Mouse (Mus musculus) heart, embryonic 10.5 days (tissue): Measurements from ENCODE around the gene 6030408B16Rik. TPM values are rescaled to one million over a fixed set of nuclear protein-coding genes. Genes with fewer than 3 reads are reported as not detected.
A peak's percentile ranks its signal among the peaks of the same experiment; 100 is the strongest.

Experiments
- DNase-seq: peaks from one replicate; pipeline ENCODE4 v3.0.0-alpha.2; 2017; ENCODE audit warnings: low spot score
- H3K27ac ChIP-seq: fragments of 300-500 bp; sonication (generic); 2 replicates; pipeline ENCODE4 v1.5.1; 2016; ENCODE audit warnings: mild to moderate bottlenecking
- H3K27me3 ChIP-seq: fragments of 300-500 bp; sonication (generic); 2 replicates; pipeline ENCODE4 v1.6.1; 2016; ENCODE audit warnings: mild to moderate bottlenecking; ENCODE audit not compliant: poor library complexity, insufficient read depth, severe bottlenecking
- H3K36me3 ChIP-seq: fragments of 300-500 bp; sonication (generic); 2 replicates; pipeline ENCODE4 v1.6.1; 2016; ENCODE audit warnings: mild to moderate bottlenecking, moderate library complexity
- H3K4me1 ChIP-seq: fragments of 300-500 bp; sonication (generic); 2 replicates; pipeline ENCODE4 v1.6.1; 2016; ENCODE audit warnings: mild to moderate bottlenecking
- H3K4me3 ChIP-seq: fragments of 300-500 bp; sonication (generic); 2 replicates; pipeline ENCODE4 v1.5.1; 2016; ENCODE audit warnings: mild to moderate bottlenecking, moderate library complexity
- H3K9me3 ChIP-seq: fragments of 300-500 bp; sonication (generic); 2 replicates; pipeline ENCODE4 v1.6.1; 2016; ENCODE audit warnings: mild to moderate bottlenecking, moderate library complexity
- WGBS: fragments of 180-500 bp; shearing (Covaris S2); methylation state at CpG from one replicate; pipeline ENCODE4 v1.1.7; 2016; 5-methylcytosine and 5-hydroxymethylcytosine counted together
- polyA plus RNA-seq: library from polyadenylated mRNA; unstranded; fragments of >200 nt; fragmentation: Nextera tagmentation; extraction: Ambion mirVana; gene quantifications from 2 replicates; pipeline ENCODE4 v1.2.1, GENCODE M21; 2016

Gene 6030408B16Rik
- polyA plus RNA-seq, 1 experiment from 2014 or later: 1.8 TPM

GRCm38 (mm10) chr15:101256463-101257206, 36.4 kb upstream of the 6030408B16Rik start:
- Histone ChIP-seq H3K4me1 (peaks cover 64% of the 10 kb centered on the region), H3K36me3 (0 out of 2 replicates have a peak, but pooled peaks cover 8% of the 10 kb centered on the region), H3K27ac (peak overlapping the region; percentile 36), H3K9me3 (no peaks in the 10 kb centered on the region), H3K27me3 (no peaks in the 10 kb centered on the region), H3K4me3 (no peak overlapping the region)
- no peak for DNase-seq
- 67% methylated on average over 14 of the region's 14 CpGs for whole genome bisulfite sequencing

GRCm38 (mm10) chr15:101258420-101258819, 34.6 kb upstream of the 6030408B16Rik start:
- 0 out of 2 replicates have a peak overlapping the region, but pooled peaks have one; percentile 52 for H3K27ac ChIP-seq
- H3K4me3 ChIP-seq: no peak overlapping the region
- H3K4me1 ChIP-seq: peaks cover 74% of the 10 kb centered on the region
- H3K9me3 ChIP-seq: no peaks in the 10 kb centered on the region
- 85% methylated on average over 11 of the region's 11 CpGs for WGBS
- H3K27me3 ChIP-seq: no peaks in the 10 kb centered on the region
- no peak for DNase-seq
- 0 out of 2 replicates have a peak, but pooled peaks cover 8% of the 10 kb centered on the region for H3K36me3 ChIP-seq

GRCm38 (mm10) chr15:101259922-101260321, 33.1 kb upstream of the 6030408B16Rik start:
- peak overlapping the region; percentile 85 for H3K27ac ChIP-seq

GRCm38 (mm10) chr15:101260387-101260786, 32.6 kb upstream of the 6030408B16Rik start:
- peak overlapping the region; percentile 85 for H3K27ac ChIP-seq
- no peaks in the 10 kb centered on the region for H3K27me3 ChIP-seq
- no peaks in the 10 kb centered on the region for H3K9me3 ChIP-seq
- WGBS: 41% methylated on average over 10 of the region's 10 CpGs
- 0 out of 2 replicates have a peak, but pooled peaks cover 8% of the 10 kb centered on the region for H3K36me3 ChIP-seq
- DNase-seq: no peak
- peaks cover 67% of the 10 kb centered on the region for H3K4me1 ChIP-seq
- no peak overlapping the region for H3K4me3 ChIP-seq

More at GRCm38 (mm10) chr15:101259922-101260321, 33.1 kb upstream of the 6030408B16Rik start:
- Histone ChIP-seq H3K4me1 (peaks cover 66% of the 10 kb centered on the region), H3K4me3 (no peak overlapping the region), H3K9me3 (no peaks in the 10 kb centered on the region), H3K36me3 (0 out of 2 replicates have a peak, but pooled peaks cover 8% of the 10 kb centered on the region), H3K27me3 (no peaks in the 10 kb centered on the region)
- 72% methylated on average over 3 of the region's 3 CpGs for WGBS
- no peak for DNase-seq

GRCm38 (mm10) chr15:101260874-101261622, 32.0 kb upstream of the 6030408B16Rik start:
- Histone ChIP-seq H3K4me3 (peak overlapping the region; percentile 19; the same call in 1 of the 2 replicates), H3K4me1 (peaks cover 67% of the 10 kb centered on the region), H3K27me3 (0 out of 2 replicates have a peak, but pooled peaks cover 2% of the 10 kb centered on the region), H3K9me3 (no peaks in the 10 kb centered on the region), H3K27ac (peak overlapping the region; percentile 85), H3K36me3 (0 out of 2 replicates have a peak, but pooled peaks cover 8% of the 10 kb centered on the region)
- no peak for DNase-seq
- 18% methylated on average over 13 of the region's 13 CpGs for WGBS

- Histone ChIP-seq H3K9me3 (no peaks in the 10 kb centered on the region), H3K36me3 (0 out of 2 replicates have a peak, but pooled peaks cover 8% of the 10 kb centered on the region), H3K4me3 (no peak overlapping the region), H3K27me3 (0 out of 2 replicates have a peak, but pooled peaks cover 5% of the 10 kb centered on the region), H3K27ac (peak overlapping the region; percentile 85), H3K4me1 (peaks cover 69% of the 10 kb centered on the region)
- DNase-seq: no peak
- 53% methylated on average over 5 of the region's 5 CpGs for WGBS
Measured at GRCm38 (mm10) chr15:101262502-101262901, 30.5 kb upstream of the 6030408B16Rik start.

- Histone ChIP-seq H3K9me3 (no peaks in the 10 kb centered on the region), H3K4me1 (peaks cover 68% of the 10 kb centered on the region), H3K27me3 (peaks cover 16% of the 10 kb centered on the region; the same call in 1 of the 2 replicates), H3K27ac (peak overlapping the region; percentile 95), H3K4me3 (peak overlapping the region; percentile 66), H3K36me3 (peaks cover 18% of the 10 kb centered on the region)
- WGBS: under 1% methylated on average over 57 of the region's 57 CpGs
- peak; percentile 95 for DNase-seq
Measured at GRCm38 (mm10) chr15:101266132-101266963, 26.7 kb upstream of the 6030408B16Rik start.

GRCm38 (mm10) chr15:101267053-101268032, 25.7 kb upstream of the 6030408B16Rik start:
- Histone ChIP-seq H3K27ac (peak overlapping the region; percentile 95), H3K4me3 (peak overlapping the region; percentile 66), H3K27me3 (peaks cover 16% of the 10 kb centered on the region; the same call in 1 of the 2 replicates), H3K36me3 (peaks cover 28% of the 10 kb centered on the region), H3K9me3 (no peaks in the 10 kb centered on the region), H3K4me1 (peaks cover 58% of the 10 kb centered on the region)
- no peak for DNase-seq
- WGBS: 2% methylated on average over 25 of the region's 25 CpGs

- DNase-seq: no peak
- 86% methylated on average over 29 of the region's 29 CpGs for WGBS
- H3K36me3 ChIP-seq: peaks cover 49% of the 10 kb centered on the region
Measured at GRCm38 (mm10) chr15:101270101-101270820, 22.8 kb upstream of the 6030408B16Rik start.

GRCm38 (mm10) chr15:101271107-101271506, 21.9 kb upstream of the 6030408B16Rik start:
- no peak overlapping the region for H3K27ac ChIP-seq
- WGBS: 87% methylated on average over 3 of the region's 3 CpGs
- H3K4me3 ChIP-seq: no peak overlapping the region
- no peak for DNase-seq
- no peaks in the 10 kb centered on the region for H3K9me3 ChIP-seq
- H3K27me3 ChIP-seq: peaks cover 14% of the 10 kb centered on the region; the same call in 1 of the 2 replicates
- H3K36me3 ChIP-seq: peaks cover 49% of the 10 kb centered on the region
- H3K4me1 ChIP-seq: peaks cover 34% of the 10 kb centered on the region

More at GRCm38 (mm10) chr15:101270101-101270820, 22.8 kb upstream of the 6030408B16Rik start:
- no peak overlapping the region for H3K27ac ChIP-seq
- no peak overlapping the region for H3K4me3 ChIP-seq
- H3K27me3 ChIP-seq: peaks cover 16% of the 10 kb centered on the region; the same call in 1 of the 2 replicates
- H3K9me3 ChIP-seq: no peaks in the 10 kb centered on the region
- H3K4me1 ChIP-seq: peaks cover 42% of the 10 kb centered on the region

- DNase-seq: no peak
- H3K27ac ChIP-seq: no peak overlapping the region
- 88% methylated on average over 15 of the region's 15 CpGs for WGBS
Measured at GRCm38 (mm10) chr15:101271513-101271912, 21.5 kb upstream of the 6030408B16Rik start.

More at GRCm38 (mm10) chr15:101271513-101271912, 21.5 kb upstream of the 6030408B16Rik start:
- peaks cover 30% of the 10 kb centered on the region for H3K4me1 ChIP-seq
- H3K9me3 ChIP-seq: no peaks in the 10 kb centered on the region
- H3K4me3 ChIP-seq: no peak overlapping the region
- peaks cover 49% of the 10 kb centered on the region for H3K36me3 ChIP-seq
- H3K27me3 ChIP-seq: peaks cover 12% of the 10 kb centered on the region; the same call in 1 of the 2 replicates
